Mouse (Mus musculus) intestine, embryonic 15.5 days (tissue): Measurements from ENCODE around the gene Gys1. TPM values are rescaled to one million over a fixed set of nuclear protein-coding genes. Genes with fewer than 3 reads are reported as not detected.

ENCODE experiments used
- ATAC-seq: fragments of 200-750 bp; cut with Nextera tagmentation; 2 replicates; pipeline ENCODE4 v1.8.0; 2017; ENCODE audit warnings: moderate TSS enrichment, moderate library complexity
- H3K27ac ChIP-seq: fragments of 300-500 bp; sonication (generic); 2 replicates; pipeline ENCODE4 v1.5.1; 2015; ENCODE audit warnings: mild to moderate bottlenecking, inconsistent platforms
- H3K27me3 ChIP-seq: fragments of 300-500 bp; sonication (generic); replicated peaks from 2 replicates; pipeline ENCODE4 v1.6.1; 2015; ENCODE audit warnings: inconsistent platforms
- H3K36me3 ChIP-seq: fragments of 300-500 bp; sonication (generic); 2 replicates; pipeline ENCODE4 v1.6.1; 2015; ENCODE audit warnings: inconsistent platforms
- H3K4me1 ChIP-seq: fragments of 300-500 bp; sonication (generic); replicated peaks from 2 replicates; pipeline ENCODE4 v1.6.1; 2015; ENCODE audit warnings: inconsistent platforms
- H3K4me2 ChIP-seq: fragments of 300-500 bp; sonication (generic); replicated peaks from 2 replicates; pipeline ENCODE4 v1.6.1; 2015; ENCODE audit warnings: mild to moderate bottlenecking, inconsistent platforms
- H3K4me3 ChIP-seq: fragments of 300-500 bp; sonication (generic); replicated peaks from 2 replicates; pipeline ENCODE4 v1.5.1; 2015; ENCODE audit warnings: inconsistent platforms
- H3K9ac ChIP-seq: fragments of 300-500 bp; sonication (generic); 2 replicates; pipeline ENCODE4 v1.6.1; 2015; ENCODE audit warnings: inconsistent platforms
- H3K9me3 ChIP-seq: fragments of 300-500 bp; sonication (generic); 2 replicates; pipeline ENCODE4 v1.6.1; 2016; ENCODE audit warnings: inconsistent platforms
- WGBS: fragments of 180-500 bp; shearing (Covaris S2); methylation state at CpG from one replicate; pipeline ENCODE4 v1.1.7; 2015; 5-methylcytosine and 5-hydroxymethylcytosine counted together
- polyA plus RNA-seq: library from polyadenylated mRNA; unstranded; fragments of >200 nt; fragmentation: Nextera tagmentation; extraction: Ambion mirVana; gene quantifications from 2 replicates; pipeline ENCODE4 v1.2.1, GENCODE M21; 2015

Gys1 gene
- polyA plus RNA-seq, 1 experiment from 2014 or later = 39.6 TPM

- H3K4me1 ChIP-seq = peaks cover 8% of the 10 kb centered on the region
- no peaks in the 10 kb centered on the region for H3K9me3 ChIP-seq
- peaks cover 71% of the 10 kb centered on the region for H3K27me3 ChIP-seq
- no peak overlapping the region for H3K27ac ChIP-seq
- H3K4me2 ChIP-seq = no peak overlapping the region
- WGBS = 75% methylated on average over 10 of the region's 10 CpGs
- H3K9ac ChIP-seq = no peak overlapping the region
- H3K4me3 ChIP-seq = no peak overlapping the region
- ATAC-seq = no peak
- H3K36me3 ChIP-seq = no peaks in the 10 kb centered on the region
These were observed 26.8 kb upstream of the Gys1 start for GRCm38 (mm10) chr7:45407836-45408235.

DNA sequence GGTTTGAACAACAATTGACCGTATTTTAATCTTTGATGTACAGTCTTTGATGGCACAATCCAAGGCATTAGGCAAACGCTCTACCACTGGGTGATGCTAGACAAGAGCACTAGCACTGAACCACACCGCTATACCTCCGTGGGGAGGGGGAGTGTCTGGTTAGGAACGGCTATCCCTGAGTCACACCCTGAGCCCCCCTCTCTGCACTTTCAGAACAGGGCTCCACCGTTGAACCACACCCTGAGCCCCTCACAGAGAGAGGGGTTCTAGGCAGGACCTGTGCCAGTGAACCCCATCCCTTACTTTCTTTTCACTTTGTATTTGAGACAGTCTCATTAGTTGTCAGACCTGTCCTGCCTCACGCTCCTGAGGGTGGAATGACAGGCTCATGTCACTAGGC, 26.3 kb upstream of the Gys1 start:
- Histone ChIP-seq H3K9ac (no peak overlapping the region), H3K4me1 (peaks cover 9% of the 10 kb centered on the region), H3K27me3 (peaks cover 73% of the 10 kb centered on the region), H3K9me3 (no peaks in the 10 kb centered on the region), H3K4me3 (no peak overlapping the region), H3K4me2 (no peak overlapping the region), H3K36me3 (no peaks in the 10 kb centered on the region), H3K27ac (no peak overlapping the region)
- 69% methylated on average over 7 of the region's 7 CpGs for WGBS
- no peak for ATAC-seq

DNA sequence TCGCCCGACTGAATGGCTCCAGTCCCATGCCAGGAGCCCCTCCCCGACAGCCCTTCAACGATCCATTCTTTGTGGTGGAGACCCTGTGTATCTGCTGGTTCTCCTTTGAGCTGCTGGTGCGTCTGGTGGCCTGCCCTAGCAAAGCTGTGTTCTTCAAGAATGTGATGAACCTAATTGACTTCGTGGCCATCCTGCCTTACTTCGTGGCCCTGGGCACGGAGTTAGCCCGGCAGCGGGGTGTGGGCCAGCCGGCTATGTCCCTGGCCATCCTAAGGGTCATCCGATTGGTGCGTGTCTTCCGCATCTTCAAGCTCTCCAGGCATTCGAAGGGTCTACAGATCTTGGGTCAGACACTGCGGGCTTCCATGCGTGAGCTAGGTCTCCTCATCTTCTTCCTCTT, 25.7 kb upstream of the Gys1 start:
- 84% methylated on average over 17 of the region's 17 CpGs for WGBS
- H3K27me3 ChIP-seq = peaks cover 79% of the 10 kb centered on the region

GRCm38 (mm10) chr7:45409497-45410163, 25.0 kb upstream of the Gys1 start:
- Histone ChIP-seq H3K27me3 (peaks cover 85% of the 10 kb centered on the region), H3K27ac (no peak overlapping the region), H3K4me3 (no peak overlapping the region), H3K9ac (no peak overlapping the region), H3K9me3 (no peaks in the 10 kb centered on the region), H3K36me3 (no peaks in the 10 kb centered on the region), H3K4me1 (peaks cover 21% of the 10 kb centered on the region), H3K4me2 (no peak overlapping the region)
- no peak for ATAC-seq
- WGBS = 84% methylated on average over 8 of the region's 8 CpGs

More for the DNA sequence above, 25.7 kb upstream of the Gys1 start:
- H3K9ac ChIP-seq = no peak overlapping the region
- no peak for ATAC-seq
- no peaks in the 10 kb centered on the region for H3K36me3 ChIP-seq
- H3K4me3 ChIP-seq = no peak overlapping the region
- H3K27ac ChIP-seq = no peak overlapping the region
- peaks cover 15% of the 10 kb centered on the region for H3K4me1 ChIP-seq
- H3K4me2 ChIP-seq = no peak overlapping the region
- H3K9me3 ChIP-seq = no peaks in the 10 kb centered on the region

DNA sequence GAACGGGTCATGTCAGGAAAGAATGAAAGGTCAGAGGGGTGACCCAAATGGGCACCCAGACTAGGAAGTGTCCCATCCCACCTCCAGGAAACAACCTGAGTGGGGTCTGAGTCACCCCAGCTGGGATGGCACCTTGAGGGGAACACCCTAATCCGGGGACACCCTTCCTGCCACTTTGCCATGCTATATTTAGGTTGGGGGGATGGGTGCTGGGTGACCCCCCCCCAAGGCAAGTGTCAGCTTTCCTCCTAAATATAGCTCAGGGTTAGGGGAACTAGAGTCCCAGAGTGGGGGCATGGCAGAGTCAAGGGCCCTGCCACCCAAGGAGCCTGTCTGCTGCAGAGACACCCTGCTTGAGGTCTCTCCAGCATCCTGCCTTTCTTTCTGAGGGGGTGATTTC, 22.2 kb upstream of the Gys1 start:
- H3K4me1 ChIP-seq = peaks cover 25% of the 10 kb centered on the region
- no peak overlapping the region for H3K27ac ChIP-seq
- H3K9me3 ChIP-seq = no peaks in the 10 kb centered on the region
- ATAC-seq = no peak
- H3K9ac ChIP-seq = no peak overlapping the region
- H3K36me3 ChIP-seq = no peaks in the 10 kb centered on the region
- no peak overlapping the region for H3K4me2 ChIP-seq
- H3K27me3 ChIP-seq = peaks cover 82% of the 10 kb centered on the region
- WGBS = 76% methylated on average over 2 of the region's 2 CpGs
- H3K4me3 ChIP-seq = no peak overlapping the region

DNA sequence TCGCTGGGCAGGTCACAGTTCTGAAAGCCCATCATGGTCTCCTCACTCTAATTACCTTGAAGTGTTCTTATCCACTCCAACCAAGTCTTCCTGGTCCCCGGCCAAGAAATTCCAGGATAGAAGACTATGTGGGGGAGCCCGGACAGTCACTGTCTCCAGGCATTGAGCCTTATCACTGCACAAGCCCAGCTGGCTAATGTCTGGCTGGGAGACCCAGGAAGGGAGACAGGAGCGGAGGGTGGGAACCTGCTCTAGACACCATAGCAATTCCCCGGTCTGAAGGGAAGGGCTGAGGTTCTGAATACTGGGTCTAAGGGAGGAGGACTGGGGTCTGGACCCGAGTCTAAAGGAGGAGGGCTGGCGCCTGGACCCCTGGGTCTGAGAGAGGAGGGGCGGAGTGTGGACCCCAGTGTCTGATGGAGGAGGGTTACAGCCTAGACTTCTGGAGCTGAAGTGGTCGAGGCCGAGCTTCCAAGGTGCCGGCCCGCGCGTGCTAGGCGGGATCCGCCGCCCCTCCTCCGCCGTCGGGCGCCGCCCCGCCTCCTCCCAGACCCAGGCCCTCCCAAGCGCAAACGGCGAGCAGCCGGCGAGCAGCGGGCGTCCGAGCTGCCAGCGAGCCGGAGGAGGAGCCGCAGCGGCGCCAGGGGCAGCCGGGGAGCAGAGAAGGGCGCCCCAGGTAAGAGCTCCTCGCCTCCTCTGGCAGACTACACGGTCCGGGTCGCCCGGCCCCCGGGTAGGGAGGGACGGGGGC, 21.4 kb upstream of the Gys1 start, which contains the start of gene Ntf5:
TSS of gene Ntf5 (plus strand) at position 583 of the 751 bp plus-strand sequence.
- Histone ChIP-seq H3K4me2 (peak within 1 kb of the TSS; percentile 97), H3K27me3 (peaks cover 73% of the 10 kb centered on the region), H3K27ac (0 out of 2 replicates have a peak within 1 kb of the TSS, but pooled peaks have one; percentile 19), H3K9ac (peak within 1 kb of the TSS; percentile 60), H3K36me3 (no peaks in the 10 kb centered on the region), H3K4me3 (peak within 1 kb of the TSS; percentile 56), H3K4me1 (peaks cover 25% of the 10 kb centered on the region), H3K9me3 (no peaks in the 10 kb centered on the region)
- 2% methylated on average over 38 of the region's 45 CpGs for WGBS
- peak; percentile 69 for ATAC-seq

DNA sequence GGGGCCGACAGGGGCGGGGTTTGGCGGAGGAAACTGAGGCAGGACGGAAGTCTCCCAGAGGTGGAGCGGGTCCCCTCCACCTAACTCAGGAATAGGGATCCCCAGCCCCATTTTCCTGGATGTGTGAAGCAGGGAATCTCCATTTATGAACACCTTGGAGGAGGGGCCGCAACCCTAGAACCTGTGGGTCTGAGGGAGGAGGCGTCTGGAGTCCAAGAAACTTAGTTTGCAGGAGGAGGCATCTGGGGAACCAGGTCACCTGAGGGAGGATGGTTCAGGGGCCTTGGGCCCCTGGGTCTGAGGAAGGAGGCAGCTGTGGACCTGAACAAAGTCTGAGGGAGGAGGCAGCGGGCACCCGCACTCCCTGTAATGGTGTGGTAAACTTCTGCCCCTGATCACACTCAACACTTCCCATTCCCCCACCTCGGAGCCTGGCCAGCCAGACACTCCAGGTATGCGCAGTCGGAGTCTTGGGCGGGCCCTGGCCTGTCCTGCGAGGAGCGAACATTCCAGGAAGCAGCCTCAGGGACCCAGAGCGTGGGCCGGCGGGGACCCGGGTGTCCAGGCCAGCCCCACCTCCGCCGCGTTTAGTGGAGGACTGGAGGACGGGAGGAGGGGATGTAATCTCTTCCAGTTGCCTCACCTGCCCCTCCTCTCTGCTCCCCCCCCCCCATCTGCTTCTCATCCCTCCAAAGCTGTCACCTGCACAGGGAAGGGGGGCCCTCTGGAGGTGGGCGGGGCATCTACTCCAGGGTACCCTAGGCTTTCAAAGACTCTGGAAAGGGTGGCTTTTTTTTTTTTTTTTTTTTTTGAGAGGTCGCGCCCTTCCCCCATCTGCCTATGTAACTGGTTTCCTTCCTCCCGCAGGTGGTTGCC, 20.5 kb upstream of the Gys1 start:
- H3K27ac ChIP-seq = no peak overlapping the region
- 2% methylated on average over 26 of the region's 27 CpGs for WGBS
- H3K36me3 ChIP-seq = no peaks in the 10 kb centered on the region
- no peaks in the 10 kb centered on the region for H3K9me3 ChIP-seq
- H3K4me2 ChIP-seq = peak overlapping the region; percentile 97
- H3K27me3 ChIP-seq = peaks cover 68% of the 10 kb centered on the region
- peak overlapping the region; percentile 60 for H3K9ac ChIP-seq
- peak overlapping the region; percentile 56 for H3K4me3 ChIP-seq
- peak; percentile 40 for ATAC-seq
- peaks cover 27% of the 10 kb centered on the region for H3K4me1 ChIP-seq

DNA sequence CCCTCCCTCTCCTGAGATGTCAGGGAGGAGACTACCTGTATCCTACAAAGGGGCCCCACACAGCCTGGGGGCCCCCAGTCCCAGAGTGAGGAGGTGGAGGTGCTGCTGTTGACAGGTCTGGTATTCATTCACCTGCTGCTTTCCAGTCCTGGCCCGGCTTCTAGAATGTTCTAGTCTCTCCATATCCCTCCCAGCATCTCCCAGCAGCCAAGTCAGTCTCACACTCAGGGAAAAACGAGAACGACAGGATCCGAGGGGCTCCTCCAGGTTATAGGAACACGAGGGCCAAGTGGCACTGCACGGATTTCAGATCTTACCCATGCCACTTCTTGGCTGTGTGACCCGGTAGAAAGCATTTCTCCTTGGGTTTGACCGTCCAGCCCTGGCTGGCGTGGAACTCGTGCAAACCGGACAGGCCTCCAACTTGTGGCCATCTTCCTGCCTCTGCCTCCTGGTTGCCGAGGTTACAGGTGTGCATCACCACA, 19.9 kb upstream of the Gys1 start:
- Histone ChIP-seq H3K27me3 (peaks cover 62% of the 10 kb centered on the region), H3K4me1 (peaks cover 30% of the 10 kb centered on the region), H3K36me3 (no peaks in the 10 kb centered on the region), H3K27ac (no peak overlapping the region), H3K9me3 (no peaks in the 10 kb centered on the region), H3K9ac (no peak overlapping the region), H3K4me3 (no peak overlapping the region), H3K4me2 (peak overlapping the region; percentile 97; the same call in 1 of the 2 replicates)
- 46% methylated on average over 12 of the region's 12 CpGs for WGBS
- no peak; the same call in 1 of the 2 replicates for ATAC-seq

GRCm38 (mm10) chr7:45415636-45416035, 19.0 kb upstream of the Gys1 start:
- Histone ChIP-seq H3K4me1 (peaks cover 35% of the 10 kb centered on the region), H3K9ac (no peak overlapping the region), H3K27ac (no peak overlapping the region), H3K36me3 (no peaks in the 10 kb centered on the region), H3K9me3 (no peaks in the 10 kb centered on the region), H3K4me2 (peak overlapping the region; percentile 49), H3K4me3 (peak overlapping the region; percentile 22), H3K27me3 (peaks cover 54% of the 10 kb centered on the region)
- ATAC-seq = no peak
- WGBS = 23% methylated on average over 37 of the region's 37 CpGs

- peaks cover 15% of the 10 kb centered on the region for H3K36me3 ChIP-seq
- 0 out of 2 replicates have a peak overlapping the region, but pooled peaks have one; percentile 24 for H3K4me2 ChIP-seq
- H3K27ac ChIP-seq = no peak overlapping the region
- 8% methylated on average over 13 of the region's 13 CpGs for WGBS
- peaks cover 38% of the 10 kb centered on the region for H3K27me3 ChIP-seq
- no peak overlapping the region for H3K9ac ChIP-seq
- ATAC-seq = no peak
- H3K4me3 ChIP-seq = no peak overlapping the region
- peaks cover 35% of the 10 kb centered on the region for H3K4me1 ChIP-seq
- H3K9me3 ChIP-seq = no peaks in the 10 kb centered on the region
These were observed 16.6 kb upstream of the Gys1 start for GRCm38 (mm10) chr7:45417962-45418492.

GRCm38 (mm10) chr7:45419859-45420614, 14.6 kb upstream of the Gys1 start:
- Histone ChIP-seq H3K4me2 (peak overlapping the region; percentile 31; the same call in 1 of the 2 replicates), H3K27me3 (peaks cover 21% of the 10 kb centered on the region), H3K36me3 (peaks cover 33% of the 10 kb centered on the region), H3K9me3 (no peaks in the 10 kb centered on the region), H3K27ac (no peak overlapping the region), H3K9ac (0 out of 2 replicates have a peak overlapping the region, but pooled peaks have one; percentile 13), H3K4me1 (peaks cover 18% of the 10 kb centered on the region), H3K4me3 (no peak overlapping the region)
- 11% methylated on average over 27 of the region's 27 CpGs for WGBS
- peak; percentile 31; the same call in 1 of the 2 replicates for ATAC-seq
